Mouse (Mus musculus): ENCODE data around the gene Lrrk1. TPM values are rescaled to one million over a fixed set of nuclear protein-coding genes. Genes with fewer than 3 reads are reported as not detected.

Gene Lrrk1
- polyA plus RNA-seq, 1 experiment, result 41.8 TPM

- Histone ChIP-seq H3K4me3 (ENCODE audit: insufficient read depth, poor library complexity, severe bottlenecking) (no peak overlapping the region), H3K79me3 (ENCODE audit: low read depth) (peaks cover 56% of the 10 kb centered on the region), H3K79me2 (ENCODE audit: control insufficient read depth, insufficient read depth) (peaks cover 88% of the 10 kb centered on the region), H3ac (ENCODE audit: control insufficient read depth, insufficient read length, low read depth) (no peak overlapping the region), H3K36me3 (ENCODE audit: control insufficient read depth, insufficient read depth) (peaks cover 36% of the 10 kb centered on the region), H3K27me3 (ENCODE audit: control insufficient read depth, insufficient read depth, insufficient read length) (no peaks in the 10 kb centered on the region)
- TF ChIP-seq FOSL1 (IDR thresholded peaks at IDR 0.05; ENCODE audit: insufficient read depth, low read length, poor library complexity, severe bottlenecking), result peak; percentile 44
- no peak for TF ChIP-seq MYOG (IDR thresholded peaks at IDR 0.05; ENCODE audit: control insufficient read depth, extremely low read depth, insufficient read length)
- no peak for TF ChIP-seq USF1 (IDR thresholded peaks at IDR 0.05; ENCODE audit: low read depth)
- no peak for TF ChIP-seq CEBPB (IDR thresholded peaks at IDR 0.05; ENCODE audit: low read depth)
Observed at GRCm38 (mm10) chr7:66369071-66369933, 18.8 kb downstream of the Lrrk1 start.

GRCm38 (mm10) chr7:66365904-66366303, 22.2 kb downstream of the Lrrk1 start, which contains the start of gene Gm10974:
Gm10974 (plus strand) TSS chr7:66365905.
- TF ChIP-seq MYOG (IDR thresholded peaks at IDR 0.05; ENCODE audit: control insufficient read depth, extremely low read depth, insufficient read length) (no peak), CTCF (IDR thresholded peaks at IDR 0.05; ENCODE audit: control insufficient read depth, insufficient read depth, insufficient read length) (no peak), FOSL1 (IDR thresholded peaks at IDR 0.05; ENCODE audit: insufficient read depth, low read length, poor library complexity, severe bottlenecking) (peak; percentile 45), USF1 (IDR thresholded peaks at IDR 0.05; ENCODE audit: low read depth) (no peak), MAX (IDR thresholded peaks at IDR 0.05) (peak; percentile 31), MYOD1 (IDR thresholded peaks at IDR 0.05; ENCODE audit: control insufficient read depth, insufficient read length, low read depth) (peak; percentile 75), CEBPB (IDR thresholded peaks at IDR 0.05; ENCODE audit: low read depth) (no peak)
- no peak within 1 kb of the TSS for H3ac ChIP-seq (ENCODE audit: control insufficient read depth, insufficient read length, low read depth)
- H3K79me2 ChIP-seq (ENCODE audit: control insufficient read depth, insufficient read depth), result peaks cover 76% of the 10 kb centered on the region
- peaks cover 44% of the 10 kb centered on the region for H3K79me3 ChIP-seq (ENCODE audit: low read depth)
- peaks cover 42% of the 10 kb centered on the region for H3K36me3 ChIP-seq (ENCODE audit: control insufficient read depth, insufficient read depth)
- no peaks in the 10 kb centered on the region for H3K27me3 ChIP-seq (ENCODE audit: control insufficient read depth, insufficient read depth, insufficient read length)
- H3K4me3 ChIP-seq (ENCODE audit: insufficient read depth, poor library complexity, severe bottlenecking), result no peak within 1 kb of the TSS

GRCm38 (mm10) chr7:66365411-66365810, 22.7 kb downstream of the Lrrk1 start:
- Histone ChIP-seq H3K36me3 (ENCODE audit: control insufficient read depth, insufficient read depth) (peaks cover 44% of the 10 kb centered on the region), H3K79me2 (ENCODE audit: control insufficient read depth, insufficient read depth) (peaks cover 74% of the 10 kb centered on the region), H3K4me3 (ENCODE audit: insufficient read depth, poor library complexity, severe bottlenecking) (no peak overlapping the region), H3K79me3 (ENCODE audit: low read depth) (peaks cover 46% of the 10 kb centered on the region), H3ac (ENCODE audit: control insufficient read depth, insufficient read length, low read depth) (no peak overlapping the region), H3K27me3 (ENCODE audit: control insufficient read depth, insufficient read depth, insufficient read length) (no peaks in the 10 kb centered on the region)
- no peak for TF ChIP-seq FOSL1 (IDR thresholded peaks at IDR 0.05; ENCODE audit: insufficient read depth, low read length, poor library complexity, severe bottlenecking)
- no peak for TF ChIP-seq MYOD1 (IDR thresholded peaks at IDR 0.05; ENCODE audit: control insufficient read depth, insufficient read length, low read depth)
- TF ChIP-seq MAX (IDR thresholded peaks at IDR 0.05), result no peak
- no peak for TF ChIP-seq USF1 (IDR thresholded peaks at IDR 0.05; ENCODE audit: low read depth)
- TF ChIP-seq CEBPB (IDR thresholded peaks at IDR 0.05; ENCODE audit: low read depth), result no peak
- TF ChIP-seq MYOG (IDR thresholded peaks at IDR 0.05; ENCODE audit: control insufficient read depth, extremely low read depth, insufficient read length), result no peak

DNA sequence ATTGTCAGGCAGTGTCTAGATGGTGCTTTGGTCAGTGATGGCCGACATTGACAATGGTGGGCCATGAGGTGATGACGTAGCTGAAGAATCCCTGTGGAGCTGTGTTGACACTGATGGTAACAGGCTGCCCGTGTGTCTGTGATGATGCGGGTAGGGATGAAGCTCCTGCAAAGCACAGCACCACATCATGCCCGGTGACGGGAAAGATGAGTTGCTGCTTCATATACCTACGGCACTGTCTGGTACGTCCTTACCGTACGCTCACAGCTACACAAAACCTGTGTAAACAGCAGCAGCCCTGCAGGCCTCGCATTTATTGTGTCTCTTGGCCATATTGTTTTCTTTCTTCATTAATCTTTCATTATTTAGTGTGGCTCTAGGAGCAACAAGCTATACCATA, 23.7 kb downstream of the Lrrk1 start:
- H3K36me3 ChIP-seq (ENCODE audit: control insufficient read depth, insufficient read depth), result peaks cover 50% of the 10 kb centered on the region
- H3K27me3 ChIP-seq (ENCODE audit: control insufficient read depth, insufficient read depth, insufficient read length), result no peaks in the 10 kb centered on the region
- peaks cover 55% of the 10 kb centered on the region for H3K79me3 ChIP-seq (ENCODE audit: low read depth)
- H3ac ChIP-seq (ENCODE audit: control insufficient read depth, insufficient read length, low read depth), result no peak overlapping the region
- TF ChIP-seq MAX (IDR thresholded peaks at IDR 0.05), result no peak
- no peak for TF ChIP-seq CTCF (IDR thresholded peaks at IDR 0.05; ENCODE audit: control insufficient read depth, insufficient read depth, insufficient read length)
- TF ChIP-seq USF1 (IDR thresholded peaks at IDR 0.05; ENCODE audit: low read depth), result no peak
- TF ChIP-seq MYOG (IDR thresholded peaks at IDR 0.05; ENCODE audit: control insufficient read depth, extremely low read depth, insufficient read length), result no peak
- no peak for TF ChIP-seq FOSL1 (IDR thresholded peaks at IDR 0.05; ENCODE audit: insufficient read depth, low read length, poor library complexity, severe bottlenecking)
- no peak for TF ChIP-seq MYOD1 (IDR thresholded peaks at IDR 0.05; ENCODE audit: control insufficient read depth, insufficient read length, low read depth)
- peaks cover 67% of the 10 kb centered on the region for H3K79me2 ChIP-seq (ENCODE audit: control insufficient read depth, insufficient read depth)
- no peak overlapping the region for H3K4me3 ChIP-seq (ENCODE audit: insufficient read depth, poor library complexity, severe bottlenecking)

- H3ac ChIP-seq (ENCODE audit: control insufficient read depth, insufficient read length, low read depth), result no peak overlapping the region
- peaks cover 49% of the 10 kb centered on the region for H3K36me3 ChIP-seq (ENCODE audit: control insufficient read depth, insufficient read depth)
- peaks cover 76% of the 10 kb centered on the region for H3K79me3 ChIP-seq (ENCODE audit: low read depth)
- TF ChIP-seq MYOG (IDR thresholded peaks at IDR 0.05; ENCODE audit: control insufficient read depth, extremely low read depth, insufficient read length), result no peak
- TF ChIP-seq MYOD1 (IDR thresholded peaks at IDR 0.05; ENCODE audit: control insufficient read depth, insufficient read length, low read depth), result peak; percentile 17
- no peak for TF ChIP-seq CEBPB (IDR thresholded peaks at IDR 0.05; ENCODE audit: low read depth)
- TF ChIP-seq FOSL1 (IDR thresholded peaks at IDR 0.05; ENCODE audit: insufficient read depth, low read length, poor library complexity, severe bottlenecking), result peak; percentile 93
- no peaks in the 10 kb centered on the region for H3K27me3 ChIP-seq (ENCODE audit: control insufficient read depth, insufficient read depth, insufficient read length)
- H3K79me2 ChIP-seq (ENCODE audit: control insufficient read depth, insufficient read depth), result peaks cover 74% of the 10 kb centered on the region
- no peak overlapping the region for H3K4me3 ChIP-seq (ENCODE audit: insufficient read depth, poor library complexity, severe bottlenecking)
Observed at GRCm38 (mm10) chr7:66359044-66359443, 29.1 kb downstream of the Lrrk1 start.

Data from C2C12 (cell line).